Mouse (Mus musculus) cerebellum, postnatal 36 days (tissue): ENCODE results near the gene Klf6.

Experiments used
- DNase-seq, 2 experiments: peaks; one replicate each; pipeline ENCODE4 v3.0.0; 2021 to 2022; ENCODE audit warnings: mixed read lengths in 2 of 2

Klf6 gene

DNA sequence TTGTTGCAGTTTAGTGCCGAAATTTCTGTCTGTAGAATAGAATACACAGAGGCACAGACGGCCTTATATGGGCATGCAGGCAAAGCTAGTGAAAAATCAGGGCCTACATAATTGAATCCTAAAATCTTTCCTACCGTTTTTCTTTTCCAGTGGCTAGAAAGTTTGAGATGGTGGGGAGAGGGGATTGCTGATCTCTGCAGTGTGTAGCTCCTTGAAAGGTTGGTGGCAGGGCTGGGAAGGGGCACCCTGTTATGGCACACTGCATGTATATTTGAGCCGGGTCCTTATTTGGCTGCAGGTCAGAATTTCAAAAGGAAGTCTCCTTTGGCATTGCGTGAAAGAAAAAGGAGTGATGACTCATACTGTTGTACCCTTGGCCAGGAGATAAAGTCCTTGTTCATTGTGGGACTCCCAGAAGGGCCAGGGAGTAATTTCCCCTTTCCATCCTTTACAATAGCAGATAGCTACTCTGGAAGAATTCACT, 2.2 kb downstream of the Klf6 start:
- peak in 1 of 2 experiments; percentile 36 for DNase-seq

DNA sequence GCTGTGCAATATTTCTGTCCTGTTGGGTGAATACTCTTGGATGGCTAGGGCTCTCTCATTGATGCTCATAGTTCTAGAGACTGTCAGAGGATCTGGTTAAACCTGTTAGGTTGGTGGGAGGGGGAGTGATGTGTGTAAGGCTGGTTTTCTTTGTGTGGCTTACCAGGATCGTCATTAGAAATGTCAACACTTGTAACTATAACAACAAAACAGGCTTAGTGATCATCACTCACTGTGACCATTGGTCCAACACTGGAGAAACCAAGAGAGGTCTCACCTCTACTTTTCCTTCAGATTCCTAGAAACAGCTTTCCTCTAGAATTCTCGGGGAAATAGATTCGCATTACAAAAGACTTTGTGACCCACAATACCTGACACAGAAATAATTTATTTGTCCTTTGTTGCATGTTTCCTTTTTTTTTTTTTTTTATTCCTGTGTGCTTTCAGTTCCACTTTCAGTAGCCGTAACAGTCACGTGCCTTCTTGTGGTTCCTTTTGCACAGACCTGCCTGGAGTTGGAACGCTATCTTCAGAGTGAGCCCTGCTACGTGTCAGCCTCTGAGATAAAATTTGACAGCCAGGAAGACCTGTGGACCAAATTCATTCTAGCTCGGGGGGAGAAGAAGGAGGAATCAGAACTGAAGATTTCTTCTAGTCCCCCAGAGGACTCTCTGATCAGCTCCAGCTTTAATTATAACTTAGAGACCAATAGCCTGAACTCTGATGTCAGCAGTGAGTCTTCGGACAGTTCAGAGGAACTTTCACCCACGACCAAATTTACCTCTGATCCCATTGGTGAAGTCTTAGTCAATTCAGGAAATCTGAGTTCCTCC, 3.2 kb downstream of the Klf6 start:
- no peak for DNase-seq

DNA sequence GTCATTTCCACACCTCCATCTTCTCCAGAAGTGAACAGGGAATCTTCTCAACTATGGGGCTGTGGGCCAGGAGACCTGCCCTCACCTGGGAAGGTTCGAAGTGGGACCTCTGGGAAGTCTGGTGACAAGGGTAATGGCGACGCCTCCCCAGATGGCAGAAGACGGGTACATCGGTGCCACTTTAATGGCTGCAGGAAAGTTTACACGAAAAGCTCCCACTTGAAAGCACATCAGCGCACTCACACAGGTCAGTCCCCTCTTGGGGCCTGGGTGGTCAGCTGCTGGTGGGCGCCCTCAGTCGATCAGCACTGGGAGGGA, 3.8 kb downstream of the Klf6 start:
- no peak for DNase-seq

DNA sequence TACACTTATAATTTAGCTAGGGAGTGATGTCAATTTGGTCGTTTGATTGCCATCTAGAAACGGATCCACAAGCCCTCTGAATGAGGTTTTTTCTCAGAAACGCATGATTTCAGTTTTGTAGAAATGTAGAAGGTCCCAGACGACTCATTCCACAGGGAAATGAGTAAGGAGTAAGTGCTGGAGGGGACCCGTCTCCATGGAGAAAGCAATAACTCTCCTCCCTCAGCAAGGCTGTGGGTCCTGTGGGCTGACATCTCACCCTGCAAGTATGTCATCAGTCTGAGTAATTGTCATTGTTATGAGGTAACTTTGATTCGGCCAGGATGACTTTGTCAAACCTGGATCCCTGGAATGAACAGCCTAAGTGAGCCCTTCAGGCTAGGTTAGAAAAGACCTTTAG, 4.8 kb downstream of the Klf6 start:
- DNase-seq = no peak

DNA sequence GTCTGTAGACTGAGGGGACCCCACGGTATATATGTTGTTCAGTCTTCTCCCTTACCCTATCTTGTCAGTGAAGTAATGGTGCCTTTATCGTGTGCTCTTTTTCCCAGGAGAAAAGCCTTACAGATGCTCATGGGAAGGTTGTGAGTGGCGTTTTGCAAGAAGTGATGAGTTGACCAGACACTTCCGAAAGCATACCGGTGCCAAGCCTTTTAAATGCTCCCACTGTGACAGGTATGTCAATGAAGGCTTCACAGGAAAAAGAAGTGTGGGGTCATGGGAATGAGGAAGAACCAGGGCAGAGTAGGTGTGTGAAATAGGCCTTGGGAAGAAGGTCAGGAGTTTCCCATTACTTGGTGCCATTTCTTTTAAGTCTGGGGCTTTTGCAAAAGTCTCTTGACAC, 5.2 kb downstream of the Klf6 start:
- no peak for DNase-seq

DNA sequence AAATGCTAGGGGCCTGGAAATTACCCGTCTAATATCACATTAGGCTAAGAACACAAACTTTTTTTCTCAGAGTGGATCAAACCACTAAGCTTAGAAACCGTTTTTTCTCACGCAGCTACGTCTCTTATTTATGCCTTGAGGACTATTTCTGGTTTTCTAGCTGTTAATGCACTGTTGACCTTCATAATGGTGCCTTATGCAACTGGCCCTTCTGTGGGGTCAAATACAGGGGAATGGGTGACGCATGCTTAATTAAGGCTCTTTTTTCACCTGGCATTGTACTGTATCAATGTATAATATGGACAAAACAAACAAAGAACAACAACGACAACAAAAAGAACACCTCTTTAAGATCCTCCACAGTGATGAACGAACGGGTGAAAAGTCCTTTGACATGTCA, 7.1 kb downstream of the Klf6 start:
- DNase-seq = no peak

DNA sequence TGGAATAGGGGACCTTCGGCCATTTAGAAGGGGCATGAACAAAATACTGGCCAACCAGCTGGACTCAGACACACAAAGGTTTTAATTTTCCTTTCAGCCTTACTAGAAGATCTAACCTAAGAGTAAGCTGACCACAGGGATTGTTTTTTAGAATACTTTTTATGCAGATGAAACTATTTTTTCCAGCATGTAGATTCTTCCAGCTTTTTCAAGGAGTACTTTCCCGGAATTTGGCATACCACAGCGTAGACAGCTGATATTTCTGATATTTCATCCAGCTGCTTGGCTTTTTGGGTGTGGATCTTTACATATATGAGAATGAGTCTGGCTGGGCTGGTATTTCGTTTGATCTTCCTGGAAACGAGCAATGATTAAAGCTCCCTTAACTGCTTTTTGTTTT, 8.2 kb downstream of the Klf6 start:
- no peak for DNase-seq

DNA sequence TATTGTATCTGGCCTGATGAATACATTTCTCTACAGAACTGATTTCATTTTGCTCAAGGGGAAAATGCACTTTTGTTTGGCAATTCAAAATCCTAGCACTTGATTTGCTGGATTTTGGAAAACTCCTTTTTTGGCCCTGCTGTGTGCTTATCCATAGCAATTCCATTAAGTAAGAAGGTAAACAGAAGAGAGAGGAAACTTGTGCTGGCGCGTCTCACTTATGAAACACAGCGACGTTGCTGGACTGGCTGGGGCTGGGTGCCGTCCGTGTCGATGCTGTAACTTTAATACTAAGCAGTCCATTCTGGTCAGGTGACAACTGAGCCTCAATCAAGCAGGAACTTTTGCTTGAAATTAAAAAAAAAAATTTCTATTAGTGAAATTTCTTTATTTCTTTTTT, 8.6 kb downstream of the Klf6 start:
- DNase-seq = no peak

DNA sequence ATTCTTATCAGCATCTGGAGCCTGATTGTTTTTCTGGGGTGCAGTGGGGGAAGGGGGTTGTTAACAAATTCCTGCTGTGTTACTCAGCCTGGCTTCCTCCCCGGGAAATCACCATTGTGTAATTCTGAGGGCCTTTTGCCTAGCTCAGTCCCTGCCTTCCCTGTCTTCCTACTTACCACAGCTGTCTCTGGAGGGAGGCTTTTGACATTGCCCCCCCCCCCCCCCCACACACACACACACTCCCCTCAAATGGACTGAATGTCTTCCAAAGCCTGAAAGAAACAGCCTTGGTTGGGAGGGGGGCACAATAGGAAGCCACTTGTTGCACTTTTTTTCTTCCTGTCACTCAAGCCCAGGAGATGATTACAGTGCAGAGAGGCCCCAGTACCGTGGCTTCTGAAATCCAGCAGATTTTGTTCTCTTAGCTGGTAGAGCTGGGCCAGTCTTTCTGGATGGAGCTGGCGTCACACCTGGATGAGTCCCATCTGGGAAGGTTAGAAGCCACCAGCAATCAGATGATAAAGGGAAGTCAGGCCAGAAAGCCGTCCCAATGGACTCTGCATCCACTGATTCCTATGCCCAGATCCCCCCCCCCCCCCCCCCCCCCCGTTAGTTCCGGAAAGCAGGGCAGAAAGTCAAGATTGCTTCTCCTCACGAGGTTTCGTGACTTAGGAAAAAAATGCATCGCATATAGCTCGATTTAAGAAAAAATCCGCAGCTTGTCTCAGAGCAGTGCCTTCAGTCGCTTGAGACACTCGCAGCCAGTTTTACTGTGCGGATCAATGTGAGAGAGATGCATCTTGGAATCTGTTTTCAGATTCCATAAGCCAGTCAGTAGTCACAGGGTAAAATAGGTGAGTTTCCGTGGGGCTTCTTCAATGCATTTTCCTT, 9.3 kb downstream of the Klf6 start:
- DNase-seq = no peak

DNA sequence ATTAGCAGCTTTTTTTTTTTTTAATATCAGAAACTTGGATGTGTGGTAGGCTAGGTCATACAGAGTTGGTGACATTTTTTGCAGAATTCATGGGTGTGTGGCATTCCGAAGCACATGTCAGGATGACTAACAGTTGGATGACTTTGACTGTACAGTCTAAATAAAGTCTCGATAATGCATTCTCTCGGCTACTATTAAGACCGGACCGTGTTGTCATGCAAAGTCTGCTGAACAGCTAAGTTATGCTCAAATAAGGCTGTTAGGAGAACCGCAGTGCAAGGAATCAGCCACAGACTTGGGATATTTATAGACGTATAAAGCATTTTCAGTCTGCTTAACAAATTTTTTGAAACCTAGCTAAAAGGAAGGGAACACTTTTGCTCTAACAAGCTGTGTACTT, 10.1 kb downstream of the Klf6 start:
- DNase-seq = no peak

DNA sequence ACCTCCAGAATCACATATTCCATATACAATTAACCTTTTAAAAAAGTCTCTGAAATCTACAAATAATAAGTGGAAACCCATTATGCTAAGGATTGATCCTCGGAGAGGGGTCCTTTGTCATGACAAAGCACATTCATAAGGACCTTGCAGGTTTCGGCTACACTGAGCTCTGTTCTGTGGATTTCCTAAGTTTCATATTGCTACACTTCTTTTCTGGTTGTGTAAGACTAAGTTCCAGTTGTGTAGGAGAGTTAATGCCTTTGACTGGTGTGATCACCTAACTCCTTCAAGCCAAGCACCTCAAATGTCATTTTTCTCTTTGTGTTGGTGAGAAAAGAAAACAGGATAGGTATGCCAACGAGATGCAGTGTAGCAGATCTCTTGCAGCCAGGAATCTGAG, 12.4 kb downstream of the Klf6 start:
- no peak for DNase-seq

DNA sequence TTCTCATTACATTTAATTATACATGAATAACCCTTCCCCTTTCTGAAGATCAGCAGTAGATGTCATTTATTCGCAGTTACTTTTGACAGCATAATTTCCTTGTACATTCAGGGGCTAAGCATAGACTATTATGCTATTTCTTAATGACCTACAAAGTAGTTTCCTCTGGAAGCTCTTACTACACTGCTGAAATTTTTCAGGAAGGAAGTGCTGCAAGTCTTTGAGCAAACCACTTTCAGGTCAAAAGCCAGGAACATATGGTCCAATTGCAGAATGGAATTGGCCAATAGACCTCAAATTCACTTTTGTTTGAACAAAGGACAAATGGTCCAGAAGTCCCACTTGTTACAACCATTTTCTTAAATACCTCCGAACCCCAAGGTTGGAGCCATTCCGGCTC, 14.2 kb downstream of the Klf6 start:
- DNase-seq = no peak

DNA sequence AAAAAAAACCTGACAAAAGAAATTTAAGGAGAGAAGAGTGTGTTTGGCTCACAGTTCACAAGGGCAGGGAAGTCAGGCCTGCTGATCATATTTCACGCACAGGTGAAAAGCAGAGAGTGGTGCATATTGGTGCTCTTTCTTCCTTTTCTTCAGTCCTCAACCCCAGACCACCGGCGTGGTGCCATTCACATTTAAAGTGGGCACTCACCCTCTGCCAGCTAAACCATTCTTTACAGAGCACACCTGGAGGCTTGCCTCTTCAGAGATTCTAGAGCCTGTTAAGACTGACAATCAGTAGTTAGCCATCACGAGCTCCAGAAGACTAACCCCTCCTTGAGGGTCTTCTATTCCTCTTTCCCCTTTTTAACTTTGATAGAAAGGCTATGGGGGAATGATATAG, 17.5 kb downstream of the Klf6 start:
- no peak for DNase-seq

DNA sequence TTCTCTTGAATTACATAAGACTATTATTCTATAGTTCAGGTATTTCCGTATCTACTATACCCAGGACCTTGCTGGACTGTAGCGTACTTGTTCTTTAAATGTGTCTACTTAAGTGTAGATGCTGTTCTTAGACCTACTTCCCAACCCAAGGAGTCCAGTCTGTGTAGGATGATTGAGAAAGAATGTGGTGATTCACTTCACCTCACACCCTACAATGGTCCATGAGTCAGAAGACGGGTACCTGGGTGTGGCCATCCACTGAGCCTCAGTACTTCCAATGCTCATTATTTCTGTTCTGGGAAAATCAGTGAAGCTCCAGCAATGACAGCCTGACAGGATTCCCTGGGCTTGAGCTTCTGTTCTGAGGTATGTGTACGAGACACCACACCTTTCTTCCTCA, 25.5 kb downstream of the Klf6 start:
- DNase-seq = no peak

DNA sequence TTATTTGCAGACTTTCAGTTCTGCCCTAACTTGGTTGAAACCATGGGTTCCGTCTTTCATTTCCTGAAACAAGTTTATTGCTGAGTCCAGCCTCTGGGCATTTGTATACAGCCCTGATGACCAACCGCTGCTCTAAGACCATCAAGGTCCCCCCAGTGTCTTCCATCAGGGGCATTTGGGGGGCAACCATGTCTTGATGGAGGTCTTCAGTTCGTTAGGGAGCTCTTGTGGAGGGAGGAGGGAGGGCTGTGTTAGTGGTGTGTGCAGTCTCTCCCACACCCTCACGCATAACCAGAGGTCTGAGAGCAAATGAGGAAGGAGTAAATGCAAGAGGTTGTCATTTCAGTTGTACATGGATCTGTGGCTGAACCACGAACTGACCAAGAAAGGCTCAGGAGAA, 26.9 kb downstream of the Klf6 start:
- DNase-seq = no peak

DNA sequence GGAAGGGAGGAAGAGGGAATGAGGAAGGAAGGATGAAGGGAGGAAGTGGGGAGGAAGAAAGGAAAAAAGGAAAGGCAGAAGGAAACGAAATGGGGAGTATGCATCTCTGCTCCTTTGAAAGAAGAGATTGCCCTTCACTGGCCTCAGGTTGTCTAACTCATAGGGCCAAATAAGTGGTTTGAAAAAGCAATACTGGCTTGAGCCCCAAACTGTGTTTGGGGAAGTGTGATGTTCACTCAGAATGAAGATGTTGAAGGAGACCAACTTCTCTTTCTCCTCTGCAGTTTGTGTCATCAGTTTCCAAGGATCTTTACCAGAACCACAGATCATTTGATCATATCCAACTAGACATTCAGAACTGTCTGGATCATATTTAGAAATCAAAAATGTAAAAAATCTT, 27.4 kb downstream of the Klf6 start:
- DNase-seq = no peak

DNA sequence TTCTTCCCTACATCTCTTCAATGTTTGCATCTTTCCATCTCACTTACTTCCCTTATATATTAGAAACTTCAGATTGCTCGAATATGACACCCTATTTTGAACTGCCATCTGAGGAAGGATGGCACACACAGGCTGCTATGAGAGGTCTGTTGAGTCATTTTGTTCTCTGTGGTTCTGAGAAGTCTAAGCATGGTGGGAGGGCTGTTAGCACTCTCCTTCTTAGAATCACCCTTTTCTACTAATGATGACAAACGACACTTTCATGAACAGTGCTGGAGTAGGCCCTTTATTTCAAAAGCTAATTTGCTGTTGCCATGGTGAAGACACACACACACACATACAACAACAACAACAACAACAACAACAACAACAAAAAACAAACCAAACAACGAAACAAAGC, 28.8 kb downstream of the Klf6 start:
- no peak for DNase-seq

DNA sequence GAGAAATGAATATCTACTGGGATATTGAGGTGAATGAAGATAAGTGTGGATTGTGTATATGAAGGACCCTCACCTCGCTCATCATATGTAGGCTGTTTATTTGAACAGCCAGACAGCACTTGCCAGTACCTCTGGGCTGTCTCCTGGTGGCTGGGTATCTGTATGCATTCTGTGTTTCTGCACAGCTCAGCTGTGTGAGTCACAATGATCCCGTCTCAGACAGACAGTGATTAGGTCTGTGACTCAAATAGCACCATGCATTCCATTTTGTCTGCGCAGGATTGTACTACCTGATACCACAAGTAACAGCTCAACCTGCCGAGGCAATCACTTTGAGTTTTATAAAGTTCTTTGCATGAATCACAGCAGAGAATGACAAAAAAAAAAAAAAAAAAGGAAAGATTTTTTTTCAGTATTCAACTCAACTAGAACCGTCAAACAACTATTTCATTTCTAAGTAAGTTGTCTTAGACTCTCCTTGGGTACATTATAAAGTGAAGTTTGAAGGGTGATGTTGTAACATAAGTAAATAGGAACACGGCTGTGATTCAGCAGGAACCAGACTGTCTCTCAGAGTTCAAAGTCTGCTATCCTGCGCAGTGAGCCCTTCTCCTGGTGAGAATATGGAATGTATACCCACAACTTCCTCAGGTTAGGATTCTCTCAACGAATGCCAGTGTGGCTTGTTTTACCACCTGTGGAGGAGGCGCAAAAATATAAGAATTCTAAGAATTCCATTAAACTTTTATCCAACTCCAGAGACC, 31.6 kb downstream of the Klf6 start:
- no peak for DNase-seq

DNA sequence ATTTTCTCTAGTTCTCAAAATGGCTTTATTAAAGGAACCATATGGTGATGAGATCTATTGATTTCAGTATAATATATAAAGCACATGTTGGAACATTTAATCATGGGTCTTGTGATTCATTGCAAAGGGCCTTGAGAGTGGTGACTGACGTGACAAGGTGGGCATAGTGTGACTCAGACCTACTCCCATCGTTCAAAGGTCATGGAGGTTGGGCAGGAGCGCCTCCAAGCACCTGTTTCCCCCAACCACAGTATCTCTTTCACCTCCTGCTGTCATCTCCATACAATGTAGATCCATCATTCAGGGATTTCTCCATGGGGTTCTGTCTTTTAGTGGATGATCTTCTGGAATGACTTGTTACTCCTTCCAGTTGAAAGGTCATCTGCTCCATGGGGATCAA, 33.6 kb downstream of the Klf6 start:
- DNase-seq = no peak

DNA sequence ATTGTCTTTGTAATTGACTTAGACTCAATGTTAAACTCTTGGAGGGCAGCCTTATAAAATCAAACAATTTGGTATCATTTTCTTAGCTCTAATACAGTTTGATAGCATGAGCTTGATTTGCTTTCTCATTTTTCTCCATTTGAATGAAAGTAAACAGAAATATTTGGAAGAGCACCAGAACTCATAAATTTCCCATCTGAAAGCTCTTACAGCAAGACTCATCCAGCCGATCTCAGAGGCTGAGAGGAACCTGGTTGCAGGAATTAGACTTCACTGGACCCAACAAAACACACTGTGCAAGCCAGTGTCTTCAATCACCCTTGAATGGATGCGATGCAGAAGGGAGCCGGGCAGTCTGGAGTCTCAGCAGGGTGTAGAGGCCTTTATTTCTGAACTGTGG, 34.6 kb downstream of the Klf6 start:
- no peak for DNase-seq

DNA sequence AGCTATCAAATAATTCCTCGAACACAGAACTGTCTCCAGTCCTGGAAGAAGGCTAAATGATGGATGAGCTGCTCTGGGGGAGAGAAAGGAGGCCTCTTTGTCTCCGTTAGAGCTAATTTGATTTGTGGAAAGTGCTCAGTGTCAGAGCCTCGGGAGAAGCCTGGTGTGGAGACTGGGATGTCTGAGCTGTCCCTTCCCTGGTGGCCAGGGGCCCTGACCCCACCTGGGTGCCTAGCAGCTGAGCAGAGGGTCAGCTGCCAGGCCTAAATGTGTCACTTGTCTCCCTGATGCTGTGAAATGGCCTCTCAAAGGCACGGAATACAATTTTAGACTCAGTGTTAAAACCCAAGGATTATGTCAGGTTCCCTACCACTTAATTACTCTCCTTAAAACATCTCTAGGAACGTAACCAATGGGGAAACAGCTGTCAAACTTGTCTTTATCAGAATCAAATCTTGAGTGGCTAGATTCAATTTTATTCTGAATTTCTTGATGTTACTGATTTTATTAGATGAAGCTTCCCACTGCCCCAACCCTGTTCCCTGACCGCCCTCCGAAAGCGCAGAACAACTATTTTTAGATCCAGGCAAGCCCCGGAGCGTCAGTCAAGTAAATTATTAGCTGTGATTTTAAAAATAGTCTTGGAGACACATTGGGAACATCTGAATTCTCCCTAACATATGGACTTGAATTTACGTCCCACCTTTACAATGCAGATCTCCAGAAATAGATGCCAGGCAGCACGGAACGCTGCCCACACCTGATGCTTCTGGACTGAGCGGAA, 36.1 kb downstream of the Klf6 start:
- no peak for DNase-seq

DNA sequence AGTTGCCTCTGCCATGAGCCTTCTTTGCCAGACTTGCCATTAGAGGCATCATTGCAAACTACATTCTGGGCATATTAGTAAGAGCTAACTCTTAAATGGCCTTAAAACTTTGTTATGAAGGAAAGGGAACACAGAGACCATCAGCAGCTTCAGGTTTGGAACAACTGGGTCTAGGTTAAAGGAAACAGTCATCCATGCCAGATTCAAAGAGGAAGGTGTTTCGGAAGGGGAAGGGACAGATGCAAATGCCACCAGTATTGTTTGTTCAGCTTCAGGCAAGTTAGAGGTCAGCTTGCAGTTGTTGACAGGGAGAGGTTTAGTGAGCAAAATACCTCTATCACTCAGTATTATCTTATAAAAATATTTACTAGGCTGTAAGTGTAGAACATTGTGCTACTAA, 37.7 kb downstream of the Klf6 start:
- no peak for DNase-seq

DNA sequence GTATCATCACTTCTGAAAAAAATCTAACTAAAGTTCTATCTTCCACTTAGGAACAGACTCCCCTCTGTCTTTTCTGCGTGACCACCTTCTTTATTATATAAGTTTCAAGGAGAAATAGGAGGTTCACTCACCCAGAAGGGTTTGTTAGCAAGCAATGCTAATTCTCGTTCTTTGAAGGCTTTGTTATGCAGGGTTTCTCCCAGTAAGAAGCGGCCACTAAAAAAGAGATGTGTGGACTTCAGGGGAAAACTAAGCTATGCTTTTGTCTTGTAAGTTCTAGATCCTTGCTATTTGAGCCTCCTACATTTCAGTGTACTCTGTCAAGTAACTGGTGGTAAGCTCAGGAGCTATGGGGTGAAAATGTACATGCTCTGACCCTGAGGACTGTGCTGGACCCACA, 38.4 kb downstream of the Klf6 start:
- DNase-seq = no peak
